Mouse (Mus musculus) layer of hippocampus, postnatal 10 days (tissue): ENCODE results near the gene Nudcd2. TPM values are rescaled to one million over a fixed set of nuclear protein-coding genes. Genes with fewer than 3 reads are reported as not detected.
A peak's percentile ranks its signal among the peaks of the same experiment; 100 is the strongest.

ENCODE experiments used
- DNase-seq, 2 experiments: peaks; one replicate each; pipeline ENCODE4 v3.0.0; 2021; ENCODE audit warnings: low spot score in 2 of 2
- total RNA-seq, 2 experiments: library from RNA; stranded (reverse); gene quantifications; 2 replicates each; pipeline ENCODE4 v1.2.3; 2021

The Nudcd2 gene
- total RNA-seq, 2 experiments from 2014 or later: 24.1 to 25.0 TPM

GRCm38 (mm10) chr11:40754664-40755107 lies 21.2 kb downstream of the Nudcd2 start:
- no peak for DNase-seq

GRCm38 (mm10) chr11:40755109-40755627 lies 21.7 kb downstream of the Nudcd2 start, which contains the start of gene Ccng1:
TSS of gene Ccng1 (minus strand) at chr11:40755311.
- peak; percentile 81 to 87 for DNase-seq

GRCm38 (mm10) chr11:40755968-40756367 lies 22.5 kb downstream of the Nudcd2 start:
- DNase-seq: no peak

- no peak for DNase-seq
Observed at GRCm38 (mm10) chr11:40759896-40760295, 26.4 kb downstream of the Nudcd2 start.

GRCm38 (mm10) chr11:40763395-40763794 lies 29.9 kb downstream of the Nudcd2 start:
- DNase-seq: no peak

- no peak for DNase-seq
Observed at GRCm38 (mm10) chr11:40764690-40765089, 31.2 kb downstream of the Nudcd2 start.

GRCm38 (mm10) chr11:40775315-40776269 lies 42.1 kb downstream of the Nudcd2 start:
- no peak for DNase-seq

- DNase-seq: no peak
Observed at GRCm38 (mm10) chr11:40781857-40782256, 48.4 kb downstream of the Nudcd2 start.

GRCm38 (mm10) chr11:40783346-40783745 lies 49.9 kb downstream of the Nudcd2 start:
- DNase-seq: no peak

GRCm38 (mm10) chr11:40784326-40784725 lies 50.9 kb downstream of the Nudcd2 start:
- DNase-seq: no peak

GRCm38 (mm10) chr11:40786900-40787299 lies 53.4 kb downstream of the Nudcd2 start:
- no peak for DNase-seq

Other genes starting within 250 kb of the Nudcd2 start
- gene Mat2b, start 38.5 kb upstream of the Nudcd2 start, total RNA-seq: 10 to 100 TPM; 82.4 to 89.3 TPM
- 1 to 10 TPM; 3.0 to 3.2 TPM for gene Hmmr, start 245 bp upstream of the Nudcd2 start, total RNA-seq
- gene Ccng1, start 21.6 kb downstream of the Nudcd2 start, total RNA-seq: 10 to 100 TPM; 63.1 to 71.6 TPM